Mouse (Mus musculus) ovary, postnatal 36 days (tissue): Measurements from ENCODE around the gene Gm21394.
"Not testable (repeated sequence)": the region's sequence is repeated elsewhere in the genome, so short reads cannot be mapped to it uniquely, and the experiment has no call there.

ENCODE experiments used
- DNase-seq: peaks from one replicate; pipeline ENCODE4 v3.0.0; 2022; ENCODE audit warnings: low spot score, mixed read lengths

Gene Gm21394

GRCm38 (mm10) chrY:84564807-84565206 lies at the start of gene Gm21394:
Gene Gm21394 (minus strand): TSS chrY:84564907.
- DNase-seq, result not testable (repeated sequence)
